Mouse (Mus musculus) liver, embryonic 16.5 days (tissue): ENCODE data around the gene Kdm4b. TPM values are rescaled to one million over a fixed set of nuclear protein-coding genes. Genes with fewer than 3 reads are reported as not detected.

Source experiments
- ATAC-seq: fragments of 200-750 bp; cut with Nextera tagmentation; 2 replicates; pipeline ENCODE4 v1.8.0; 2017; ENCODE audit warnings: low read depth, mild to moderate bottlenecking, moderate number of reproducible peaks, moderate library complexity
- H3K27ac ChIP-seq: fragments of 300-500 bp; sonication (generic); 2 replicates; pipeline ENCODE4 v1.5.1; 2014; ENCODE audit warnings: mild to moderate bottlenecking, low read length
- H3K27me3 ChIP-seq: fragments of 300-500 bp; sonication (generic); 2 replicates; pipeline ENCODE4 v1.6.1; 2014; ENCODE audit warnings: low read depth, low read length, mixed read lengths; ENCODE audit not compliant: control insufficient read depth, insufficient read depth
- H3K36me3 ChIP-seq: fragments of 300-500 bp; sonication (generic); 2 replicates; pipeline ENCODE4 v1.6.1; 2014; ENCODE audit warnings: mild to moderate bottlenecking; ENCODE audit not compliant: control insufficient read depth, insufficient read depth
- H3K4me1 ChIP-seq: fragments of 300-500 bp; sonication (generic); 2 replicates; pipeline ENCODE4 v1.6.1; 2014; ENCODE audit warnings: low read depth, low read length, mixed read lengths; ENCODE audit not compliant: control insufficient read depth
- H3K4me2 ChIP-seq: fragments of 300-500 bp; sonication (generic); 2 replicates; pipeline ENCODE4 v1.6.1; 2014; ENCODE audit warnings: low read depth, low read length, mixed read lengths
- H3K4me3 ChIP-seq: fragments of 300-500 bp; sonication (generic); 2 replicates; pipeline ENCODE4 v1.5.1; 2014; ENCODE audit warnings: low read depth, mild to moderate bottlenecking, low read length
- H3K9ac ChIP-seq: fragments of 300-500 bp; sonication (generic); 2 replicates; pipeline ENCODE4 v1.6.1; 2014; ENCODE audit warnings: low read depth, low read length
- H3K9me3 ChIP-seq: fragments of 300-500 bp; sonication (generic); replicated peaks from 2 replicates; pipeline ENCODE4 v1.6.1; 2016; ENCODE audit warnings: low read length; ENCODE audit not compliant: control insufficient read depth
- WGBS: fragments of 180-500 bp; shearing (Covaris S2); extraction: QIAGEN DNeasy Blood & Tissue Kit; methylation state at CpG from one replicate; pipeline ENCODE4 v1.1.7; 2014; ENCODE audit not compliant: insufficient replicate concordance; 5-methylcytosine and 5-hydroxymethylcytosine counted together
- polyA plus RNA-seq: library from polyadenylated mRNA; unstranded; fragments of >200 nt; fragmentation: Nextera tagmentation; extraction: Ambion mirVana; gene quantifications from 2 replicates; pipeline ENCODE4 v1.2.1, GENCODE M21; 2015

The Kdm4b gene
- polyA plus RNA-seq, 1 experiment from 2014 or later: 7.0 TPM

DNA sequence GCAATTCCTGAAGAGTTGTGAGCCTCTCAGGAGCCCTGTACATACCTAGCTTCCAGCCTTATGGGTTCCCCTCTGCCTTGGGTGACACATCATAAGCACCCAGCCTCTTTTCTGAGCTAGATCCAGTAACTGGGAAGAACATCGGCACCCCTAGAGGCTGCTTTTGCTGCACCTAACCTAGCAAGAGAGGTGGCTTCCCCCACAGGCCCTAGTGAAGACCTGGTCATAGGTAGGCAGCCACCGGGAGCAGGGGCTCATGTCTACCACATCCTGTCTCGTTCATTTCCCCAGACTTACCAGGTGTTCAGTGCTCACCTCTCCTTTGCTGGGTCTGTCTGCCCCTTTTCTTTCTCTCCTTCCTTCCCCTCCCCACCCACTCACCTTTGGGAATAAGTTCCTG lies 4.5 kb downstream of the Kdm4b start:
- H3K4me1 ChIP-seq: peaks cover 28% of the 10 kb centered on the region
- no peaks in the 10 kb centered on the region for H3K9me3 ChIP-seq
- no peak overlapping the region for H3K4me3 ChIP-seq

DNA sequence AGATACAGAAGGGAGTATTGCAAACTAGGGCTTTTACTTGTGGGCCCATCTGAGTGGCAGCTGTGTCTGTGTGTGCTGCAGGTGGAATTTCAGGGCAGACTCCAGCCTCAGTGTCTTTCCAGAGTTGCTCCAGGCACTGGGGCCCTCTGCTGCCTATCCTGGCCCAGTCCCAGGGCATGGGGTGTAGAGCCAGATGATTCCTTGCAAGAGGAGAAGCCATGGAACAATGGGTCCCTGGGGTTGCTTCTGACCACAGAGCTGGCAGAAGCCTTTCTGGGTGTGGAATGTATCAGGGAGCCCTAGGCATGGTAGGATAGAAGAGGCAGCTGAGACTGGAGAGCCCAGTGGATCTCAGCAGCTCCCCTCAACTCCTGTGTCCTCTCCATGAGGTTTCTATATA lies 5.4 kb downstream of the Kdm4b start:
- H3K36me3 ChIP-seq: no peaks in the 10 kb centered on the region

More for the DNA sequence above, 4.5 kb downstream of the Kdm4b start:
- Histone ChIP-seq H3K27ac (no peak overlapping the region), H3K27me3 (no peaks in the 10 kb centered on the region), H3K9ac (no peak overlapping the region), H3K36me3 (no peaks in the 10 kb centered on the region), H3K4me2 (no peak overlapping the region)
- no peak for ATAC-seq
- WGBS: 67% methylated on average over 3 of the region's 3 CpGs

DNA sequence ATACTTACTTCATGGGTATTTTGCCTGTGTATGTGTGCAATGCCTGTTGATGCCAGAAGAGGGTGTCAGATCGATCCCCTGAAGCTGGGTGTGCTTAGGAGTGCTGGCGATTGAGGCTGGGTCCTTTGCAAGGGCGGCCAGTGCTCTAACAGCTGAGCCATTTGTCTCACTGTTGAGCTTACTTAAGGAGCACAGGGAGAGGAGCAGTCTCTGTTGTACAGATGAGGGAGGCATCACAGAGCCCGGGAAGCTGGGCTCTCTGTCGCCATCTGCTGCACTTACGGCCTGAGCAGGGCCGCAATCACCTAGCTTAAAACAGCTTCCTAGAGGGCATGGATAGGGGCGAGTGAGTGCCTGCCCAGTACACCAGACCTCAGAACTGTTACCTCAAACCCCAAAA lies 7.1 kb downstream of the Kdm4b start:
- WGBS: 59% methylated on average over 8 of the region's 8 CpGs
- H3K27me3 ChIP-seq: no peaks in the 10 kb centered on the region
- H3K36me3 ChIP-seq: no peaks in the 10 kb centered on the region
- H3K4me1 ChIP-seq: peaks cover 10% of the 10 kb centered on the region
- H3K27ac ChIP-seq: no peak overlapping the region
- H3K4me3 ChIP-seq: no peak overlapping the region
- H3K4me2 ChIP-seq: no peak overlapping the region
- ATAC-seq: no peak
- H3K9me3 ChIP-seq: no peaks in the 10 kb centered on the region
- H3K9ac ChIP-seq: no peak overlapping the region

More for the DNA sequence above, 5.4 kb downstream of the Kdm4b start:
- Histone ChIP-seq H3K4me1 (peaks cover 27% of the 10 kb centered on the region), H3K27me3 (no peaks in the 10 kb centered on the region), H3K4me2 (no peak overlapping the region), H3K27ac (no peak overlapping the region), H3K9ac (no peak overlapping the region), H3K9me3 (no peaks in the 10 kb centered on the region), H3K4me3 (no peak overlapping the region)
- no peak for ATAC-seq

DNA sequence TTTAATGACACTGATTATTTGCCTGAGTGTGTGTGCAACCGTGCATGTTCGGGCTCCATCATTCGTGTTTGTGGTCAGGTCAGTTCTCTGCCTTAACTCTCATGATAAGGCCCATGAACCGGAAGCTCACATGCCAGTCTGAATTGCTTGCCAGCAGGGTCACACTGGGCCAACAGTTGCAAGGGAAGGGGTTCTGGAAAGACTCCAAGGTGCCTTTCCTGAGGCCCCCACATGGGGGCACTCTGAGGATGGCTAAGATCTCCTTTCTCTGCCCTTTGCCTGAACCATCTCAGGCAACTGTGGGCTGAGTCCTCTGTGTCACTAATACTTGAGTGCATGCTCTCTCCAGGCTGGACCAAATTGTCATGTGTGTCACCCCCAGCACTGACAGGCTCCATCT lies 11.3 kb downstream of the Kdm4b start:
- Histone ChIP-seq H3K27me3 (no peaks in the 10 kb centered on the region), H3K27ac (no peak overlapping the region), H3K4me2 (no peak overlapping the region), H3K36me3 (no peaks in the 10 kb centered on the region), H3K9ac (no peak overlapping the region), H3K4me1 (0 out of 2 replicates have a peak, but pooled peaks cover 3% of the 10 kb centered on the region), H3K4me3 (no peak overlapping the region), H3K9me3 (no peaks in the 10 kb centered on the region)
- ATAC-seq: peak; percentile 7; the same call in 1 of the 2 replicates
- 24% methylated on average over 4 of the region's 4 CpGs for WGBS

DNA sequence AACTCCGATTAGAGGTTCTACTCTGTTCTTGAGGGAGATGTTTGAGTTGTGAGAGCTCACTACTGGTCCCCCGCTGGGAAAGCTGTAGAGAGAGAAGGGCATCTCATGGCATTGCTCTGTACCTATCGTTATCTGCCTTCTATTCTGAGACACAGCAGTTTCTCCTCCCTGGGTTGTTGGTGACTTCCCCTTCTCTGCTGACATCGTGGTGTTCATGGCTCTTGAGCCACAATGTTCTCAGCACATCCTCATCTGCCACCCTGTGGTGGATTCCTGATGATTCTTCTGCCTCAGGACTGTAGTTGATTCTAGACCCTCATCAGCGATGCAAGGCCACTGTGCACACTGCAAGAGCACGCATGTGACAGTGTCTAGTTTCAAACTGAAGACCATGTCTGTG lies 11.9 kb downstream of the Kdm4b start:
- H3K27ac ChIP-seq: no peak overlapping the region
- H3K9me3 ChIP-seq: no peaks in the 10 kb centered on the region
- H3K4me1 ChIP-seq: 0 out of 2 replicates have a peak, but pooled peaks cover 3% of the 10 kb centered on the region
- no peak overlapping the region for H3K4me2 ChIP-seq
- no peak overlapping the region for H3K9ac ChIP-seq
- no peak for ATAC-seq
- no peak overlapping the region for H3K4me3 ChIP-seq
- WGBS: 50% methylated on average over 6 of the region's 6 CpGs
- H3K36me3 ChIP-seq: no peaks in the 10 kb centered on the region
- no peaks in the 10 kb centered on the region for H3K27me3 ChIP-seq

DNA sequence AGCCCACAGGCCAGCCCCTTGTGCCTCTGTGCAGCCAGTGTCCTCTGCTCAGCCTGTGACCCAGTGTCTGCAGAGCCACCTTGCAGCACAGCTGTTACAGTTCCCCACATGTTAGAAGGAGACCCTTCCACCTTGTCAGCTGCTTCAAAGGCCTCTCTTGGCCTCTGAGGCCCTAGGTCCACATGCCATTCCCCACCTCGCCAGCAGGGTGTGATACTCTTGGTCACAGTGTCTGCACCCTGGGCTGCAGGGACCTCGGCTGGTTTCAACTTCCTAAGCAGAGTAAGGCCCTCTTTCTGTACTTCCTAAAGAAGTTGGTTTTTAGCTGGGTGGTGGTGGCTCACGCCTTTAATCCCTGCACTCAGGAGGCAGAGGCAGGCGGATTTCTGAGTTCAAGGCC lies 13.0 kb downstream of the Kdm4b start:
- Histone ChIP-seq H3K4me3 (no peak overlapping the region), H3K36me3 (no peaks in the 10 kb centered on the region), H3K4me2 (no peak overlapping the region), H3K9me3 (no peaks in the 10 kb centered on the region), H3K9ac (no peak overlapping the region), H3K27ac (no peak overlapping the region), H3K27me3 (no peaks in the 10 kb centered on the region), H3K4me1 (peaks cover 4% of the 10 kb centered on the region; the same call in 1 of the 2 replicates)
- 21% methylated on average over 4 of the region's 4 CpGs for WGBS
- peak; percentile 35; the same call in 1 of the 2 replicates for ATAC-seq

DNA sequence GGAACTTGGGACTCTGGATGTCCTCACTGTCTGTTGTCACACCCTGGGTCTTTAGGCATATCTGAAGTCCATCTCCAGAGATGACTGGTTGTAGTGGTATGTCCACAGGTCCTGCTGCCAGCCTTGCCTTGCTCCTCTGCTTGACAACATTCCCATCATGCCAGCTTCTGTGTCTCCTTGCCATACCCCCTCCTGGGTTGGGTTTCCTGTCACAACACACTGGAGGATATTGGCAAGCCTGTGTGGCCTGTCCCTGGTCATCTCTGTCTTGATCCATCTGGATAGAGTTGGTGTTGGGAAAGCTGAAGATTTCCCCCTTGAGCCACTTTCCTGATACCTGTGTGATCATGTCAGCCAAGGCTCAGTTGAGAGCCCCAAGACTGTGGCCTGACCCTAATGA lies 14.9 kb downstream of the Kdm4b start:
- no peaks in the 10 kb centered on the region for H3K36me3 ChIP-seq
- H3K4me1 ChIP-seq: peaks cover 4% of the 10 kb centered on the region; the same call in 1 of the 2 replicates
- H3K27ac ChIP-seq: no peak overlapping the region
- H3K4me2 ChIP-seq: no peak overlapping the region
- H3K27me3 ChIP-seq: no peaks in the 10 kb centered on the region
- no peaks in the 10 kb centered on the region for H3K9me3 ChIP-seq
- H3K4me3 ChIP-seq: no peak overlapping the region
- no peak overlapping the region for H3K9ac ChIP-seq
- ATAC-seq: no peak

DNA sequence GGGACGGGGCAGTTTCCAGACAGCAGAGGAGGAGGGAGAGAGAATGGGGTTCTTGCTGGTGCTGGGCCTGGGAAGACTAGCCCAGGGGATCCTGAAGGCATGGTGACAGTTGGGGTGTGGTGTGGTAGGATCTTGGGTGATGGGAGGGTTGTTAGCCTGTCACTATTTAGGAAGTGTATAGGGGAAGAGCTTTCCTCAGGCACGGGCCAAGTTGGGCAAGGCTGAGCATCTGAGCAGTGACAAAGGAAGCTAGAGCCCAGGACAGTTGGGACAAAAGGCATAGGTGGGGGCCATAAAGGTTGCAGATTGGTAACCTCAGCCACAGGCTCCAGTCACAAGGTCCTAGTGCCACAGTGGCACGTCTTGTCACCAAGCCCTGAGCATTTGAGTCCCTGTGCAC lies 17.6 kb downstream of the Kdm4b start:
- 54% methylated on average over 3 of the region's 3 CpGs for WGBS
- H3K9ac ChIP-seq: no peak overlapping the region
- no peak for ATAC-seq
- no peak overlapping the region for H3K4me2 ChIP-seq
- no peaks in the 10 kb centered on the region for H3K27me3 ChIP-seq
- no peaks in the 10 kb centered on the region for H3K36me3 ChIP-seq
- no peaks in the 10 kb centered on the region for H3K9me3 ChIP-seq
- no peak overlapping the region for H3K4me3 ChIP-seq
- H3K27ac ChIP-seq: no peak overlapping the region
- H3K4me1 ChIP-seq: peaks cover 20% of the 10 kb centered on the region

DNA sequence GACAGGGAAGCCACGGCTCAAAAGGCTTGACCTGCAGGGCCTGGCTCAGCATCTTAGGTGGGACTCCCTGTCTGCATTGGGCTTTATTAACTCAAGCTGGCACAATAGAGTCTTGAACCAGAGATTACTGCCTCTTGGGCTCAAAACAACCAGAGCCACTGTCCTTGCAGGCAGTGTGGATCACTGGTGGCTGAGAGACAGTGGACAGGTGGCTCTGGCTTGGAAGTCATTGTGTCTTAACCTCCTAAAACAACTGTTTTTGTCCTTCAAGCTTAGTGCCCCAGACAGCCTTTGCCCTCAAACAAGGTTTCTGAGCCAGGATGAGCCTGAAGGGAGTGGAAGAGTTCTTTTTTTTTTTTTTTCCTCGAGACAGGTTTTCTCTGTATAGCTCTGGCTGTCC lies 19.5 kb downstream of the Kdm4b start:
- ATAC-seq: no peak
- no peaks in the 10 kb centered on the region for H3K36me3 ChIP-seq
- WGBS: 46% methylated on average over 2 of the region's 2 CpGs
- no peak overlapping the region for H3K4me3 ChIP-seq
- H3K9ac ChIP-seq: no peak overlapping the region
- H3K9me3 ChIP-seq: no peaks in the 10 kb centered on the region
- no peak overlapping the region for H3K4me2 ChIP-seq
- H3K4me1 ChIP-seq: peaks cover 31% of the 10 kb centered on the region
- no peak overlapping the region for H3K27ac ChIP-seq
- no peaks in the 10 kb centered on the region for H3K27me3 ChIP-seq
